Mouse (Mus musculus) embryonic fibroblast, embryonic 13.5 days (primary cell): ENCODE measurements around the gene Caprin1.

Experiments
- CTCF ChIP-seq: IDR thresholded peaks from 2 replicates; pipeline ENCODE4 v1.5.1; 2011; ENCODE audit warnings: mild to moderate bottlenecking, control low read depth, low read length, moderate library complexity, borderline replicate concordance; ENCODE audit not compliant: insufficient read depth
- POLR2A ChIP-seq: IDR thresholded peaks from 2 replicates; pipeline ENCODE4 v1.6.1; 2011; ENCODE audit warnings: low read depth, mild to moderate bottlenecking, control low read depth, low read length, moderate library complexity

DNA sequence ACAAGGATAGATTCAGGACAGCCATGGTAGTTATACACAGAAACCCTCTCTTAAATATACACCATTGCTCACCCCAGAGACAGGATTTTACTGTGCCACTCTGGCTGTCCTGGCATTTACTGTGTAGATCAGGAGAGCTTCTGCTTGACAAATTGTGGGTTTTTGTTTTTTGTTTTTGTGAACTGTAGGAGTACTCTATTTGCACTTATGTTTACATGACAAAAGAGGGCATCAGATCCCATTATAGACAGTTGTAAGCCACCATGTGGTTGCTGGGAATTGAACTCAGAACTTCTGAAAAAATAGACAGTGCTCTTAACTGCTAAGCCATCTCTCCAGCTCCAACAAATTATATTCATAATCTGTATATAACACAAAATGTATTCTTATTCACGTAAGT, 5.4 kb downstream of the Caprin1 start:
- TF ChIP-seq CTCF (no peak), POLR2A (no peak)
